Mouse (Mus musculus) layer of hippocampus, adult 11-12 months (tissue): ENCODE results near the gene Fsd2.

Experiments used
- DNase-seq: peaks from one replicate; pipeline ENCODE4 v3.0.0; 2022; ENCODE audit warnings: low spot score

Fsd2 gene

GRCm38 (mm10) chr7:81541924-81542524, 24.7 kb downstream of the Fsd2 start:
- DNase-seq: peak; percentile 78

DNA sequence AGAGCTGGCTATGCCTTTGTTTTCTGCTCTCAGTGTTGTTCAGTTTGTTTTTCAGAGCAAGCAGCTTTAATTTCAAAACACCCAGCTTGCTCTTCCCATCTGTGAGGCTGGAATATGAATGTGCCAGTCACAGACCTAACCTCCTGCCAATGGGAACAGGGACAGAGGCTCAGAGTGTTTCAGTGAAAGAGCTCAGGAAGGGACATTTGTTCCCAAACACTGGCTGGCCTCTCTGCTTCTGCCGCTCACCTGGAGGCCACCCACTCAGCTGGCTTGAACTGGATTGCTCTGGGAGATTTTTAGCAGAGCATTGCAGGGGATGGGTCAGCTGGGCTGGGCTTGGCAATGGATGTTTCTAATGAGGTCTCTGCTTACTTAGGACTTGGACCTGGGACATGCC, 25.7 kb downstream of the Fsd2 start:
- no peak for DNase-seq

GRCm38 (mm10) chr7:81539565-81539964, 27.2 kb downstream of the Fsd2 start:
- DNase-seq: no peak

- peak; percentile 54 for DNase-seq
Measured at GRCm38 (mm10) chr7:81538070-81538675, 28.6 kb downstream of the Fsd2 start.

DNA sequence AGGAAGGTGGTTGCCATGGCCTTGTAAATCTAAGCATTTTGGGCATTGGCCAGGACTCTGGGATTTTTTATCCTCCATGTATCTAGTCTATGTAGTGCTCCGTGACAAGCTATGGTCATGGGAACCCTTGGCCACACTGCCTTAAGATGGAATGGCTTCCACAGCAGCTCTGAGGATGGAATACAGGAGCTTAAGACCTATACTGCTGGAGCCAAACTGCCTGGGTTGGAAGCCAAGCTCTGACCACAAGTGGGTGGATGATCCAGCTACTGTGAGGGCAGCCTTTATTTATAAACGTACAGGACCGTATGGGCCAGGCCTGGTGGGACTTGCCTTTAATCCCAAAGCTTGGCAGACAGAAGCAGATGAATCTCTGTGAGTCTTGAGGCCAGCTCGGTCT, 30.3 kb downstream of the Fsd2 start:
- no peak for DNase-seq

DNA sequence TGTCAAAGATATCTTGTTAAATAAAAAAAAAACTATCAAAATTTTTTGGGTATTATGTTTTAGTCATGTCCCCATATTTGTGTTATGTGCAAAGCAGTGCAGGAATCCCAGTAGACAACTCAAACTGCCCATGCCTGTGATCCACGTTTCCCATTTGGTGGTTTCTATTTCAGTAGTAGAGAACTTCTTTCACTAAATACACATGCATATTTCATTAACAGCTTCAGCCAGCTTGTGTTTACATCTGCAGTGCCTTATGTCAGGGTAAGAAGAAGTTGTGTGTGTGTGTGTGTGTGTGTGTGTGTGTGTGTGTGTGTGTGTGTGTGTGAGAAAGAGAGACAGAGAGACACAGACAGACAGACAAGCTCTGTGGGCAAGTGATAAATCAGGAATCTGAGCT, 35.3 kb downstream of the Fsd2 start:
- no peak for DNase-seq

DNA sequence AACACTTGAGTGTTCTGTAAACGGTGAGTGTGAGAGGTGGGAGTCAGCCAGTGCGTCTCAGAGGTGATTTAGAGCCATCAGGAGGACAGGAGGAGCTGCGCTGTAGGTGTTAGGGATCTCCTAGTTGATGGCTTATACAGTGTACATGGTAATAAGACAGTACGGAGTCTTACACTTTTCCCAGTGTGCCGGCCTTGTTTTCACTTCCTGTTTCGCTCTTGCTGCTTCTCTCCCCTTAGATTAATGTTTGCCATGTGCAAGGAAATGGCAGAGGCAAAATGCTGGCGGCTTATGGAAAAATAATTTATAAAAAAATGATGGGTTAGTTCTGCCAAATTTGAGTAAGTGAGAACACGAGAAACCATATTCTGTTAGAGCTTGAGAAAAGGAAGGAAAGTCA, 37.8 kb downstream of the Fsd2 start:
- no peak for DNase-seq

GRCm38 (mm10) chr7:81523663-81524017, 43.1 kb downstream of the Fsd2 start:
- DNase-seq: no peak

- peak; percentile 91 for DNase-seq
Measured at GRCm38 (mm10) chr7:81523008-81523662, 43.6 kb downstream of the Fsd2 start.

DNA sequence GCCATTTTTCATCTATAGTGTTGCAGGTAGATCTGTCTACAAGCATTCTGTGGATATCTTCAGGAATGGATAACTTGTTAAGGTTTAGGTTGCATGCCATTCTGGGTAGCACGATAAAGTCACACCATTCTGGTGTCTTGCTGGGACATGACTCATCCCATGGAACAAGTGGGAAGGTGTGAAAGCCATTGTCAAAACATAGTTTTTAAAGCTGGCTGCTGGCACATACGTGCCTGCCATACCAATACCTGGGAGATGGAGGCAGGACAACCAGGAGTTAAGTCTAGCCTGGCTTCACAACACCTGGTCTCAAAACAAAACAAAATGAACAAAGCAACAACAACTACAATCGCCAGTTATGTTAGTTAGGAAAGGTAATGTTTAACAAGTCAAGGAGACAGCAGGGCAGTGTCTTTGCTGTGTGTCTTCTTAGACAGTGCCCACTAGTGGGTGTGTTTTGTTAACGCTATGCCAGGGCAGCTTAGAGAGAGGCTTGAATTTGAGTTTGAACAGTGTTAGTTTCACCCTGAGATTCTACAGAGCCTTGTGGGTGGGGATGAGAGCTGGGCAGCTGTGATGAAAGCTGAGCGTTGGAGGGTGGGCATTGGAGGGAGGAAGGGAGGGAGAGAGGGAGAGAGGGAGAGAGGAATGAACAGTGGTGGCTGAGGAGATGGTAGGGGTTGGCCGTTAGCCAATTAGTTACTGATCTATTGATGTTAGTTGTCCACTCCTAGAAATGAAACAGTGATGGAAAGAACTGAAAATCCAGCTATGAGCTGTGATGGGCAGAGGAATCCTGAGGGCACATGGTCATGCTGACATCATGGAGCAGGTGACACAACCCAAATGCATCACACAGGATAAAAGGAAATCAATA, 50.4 kb downstream of the Fsd2 start:
- DNase-seq: no peak

DNA sequence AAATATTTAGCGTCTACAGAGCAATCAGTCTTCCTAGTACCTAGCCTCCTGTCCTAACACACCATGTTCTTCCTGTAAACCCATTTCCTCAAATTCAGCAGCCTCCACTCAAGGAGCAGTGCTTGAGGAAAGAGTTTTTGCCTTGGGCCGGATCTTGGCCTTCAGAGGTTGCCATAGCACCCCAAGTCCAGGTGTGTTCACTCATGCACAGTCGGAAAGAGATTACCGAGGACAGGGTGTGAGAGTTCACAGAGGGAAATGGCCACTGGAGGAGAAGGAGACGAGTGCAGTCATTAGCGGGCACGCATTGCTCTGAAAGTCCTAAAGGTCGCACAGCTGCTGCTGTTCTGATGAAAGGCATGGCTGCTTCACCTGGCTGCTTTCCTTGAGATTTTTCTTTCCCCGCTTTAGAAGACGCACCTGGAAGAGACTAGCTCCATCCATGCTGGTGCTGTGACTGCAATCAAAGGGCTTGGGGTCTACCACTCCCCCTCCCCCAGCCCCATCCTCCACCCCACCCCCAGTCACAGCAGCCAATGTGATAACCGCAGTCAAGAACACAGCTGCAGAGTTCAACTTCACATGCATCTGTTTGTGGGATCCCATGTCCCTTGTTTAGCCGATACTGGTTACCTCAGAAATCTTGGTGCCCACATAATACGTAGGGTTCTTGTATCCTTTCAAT, 51.7 kb downstream of the Fsd2 start:
- no peak for DNase-seq

DNA sequence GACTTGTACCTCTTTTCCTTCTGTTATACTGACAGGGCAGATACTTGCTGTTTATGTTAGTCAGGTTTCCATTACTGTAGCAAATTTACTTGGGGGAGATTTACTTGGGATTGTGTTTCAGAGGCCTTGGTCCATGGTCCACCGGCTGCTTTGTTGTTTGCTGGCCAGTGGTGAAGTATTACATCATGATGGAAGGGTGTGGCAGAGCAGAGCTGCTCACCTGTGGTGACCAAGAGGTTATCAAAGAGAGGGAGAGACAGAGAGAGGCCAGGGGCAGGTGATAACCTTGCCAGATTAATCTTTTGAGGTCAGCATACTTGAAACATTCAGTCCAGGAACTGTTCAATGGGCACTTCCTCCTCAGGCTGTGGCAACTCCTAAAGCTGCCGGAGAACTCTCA, 65.7 kb downstream of the Fsd2 start:
- no peak for DNase-seq

DNA sequence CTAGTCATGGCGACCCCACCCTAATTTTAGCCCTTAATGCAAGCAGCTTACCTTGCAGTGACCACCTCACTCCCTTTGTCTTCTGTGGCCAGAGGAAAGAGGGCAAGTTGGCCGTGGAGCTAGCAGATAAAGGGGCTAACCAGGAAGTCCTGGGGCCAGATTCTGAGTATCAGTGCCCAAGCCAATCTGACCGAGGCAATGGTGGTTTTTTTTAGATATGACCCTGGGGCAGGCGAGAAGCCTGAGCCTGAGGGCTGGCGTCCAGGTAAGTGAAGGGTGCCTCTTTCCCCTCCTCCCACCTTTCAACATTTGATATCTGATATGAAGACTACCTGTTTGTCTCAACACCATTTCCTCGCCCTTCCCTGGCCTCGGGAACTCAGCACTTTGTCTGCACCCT, 68.6 kb downstream of the Fsd2 start, which contains the start of gene BC048679:
TSS of gene BC048679 (minus strand) at position 101 of the 400 bp plus-strand sequence.
- DNase-seq: no peak

GRCm38 (mm10) chr7:81497171-81497570, 69.6 kb downstream of the Fsd2 start:
- no peak for DNase-seq

- peak; percentile 65 for DNase-seq
Measured at GRCm38 (mm10) chr7:81493331-81494021, 73.3 kb downstream of the Fsd2 start, which contains the start of gene Ap3b2. Gene Ap3b2, minus strand, starts transcription at chr7:81493925.

GRCm38 (mm10) chr7:81492628-81493027, 74.1 kb downstream of the Fsd2 start:
- DNase-seq: no peak

DNA sequence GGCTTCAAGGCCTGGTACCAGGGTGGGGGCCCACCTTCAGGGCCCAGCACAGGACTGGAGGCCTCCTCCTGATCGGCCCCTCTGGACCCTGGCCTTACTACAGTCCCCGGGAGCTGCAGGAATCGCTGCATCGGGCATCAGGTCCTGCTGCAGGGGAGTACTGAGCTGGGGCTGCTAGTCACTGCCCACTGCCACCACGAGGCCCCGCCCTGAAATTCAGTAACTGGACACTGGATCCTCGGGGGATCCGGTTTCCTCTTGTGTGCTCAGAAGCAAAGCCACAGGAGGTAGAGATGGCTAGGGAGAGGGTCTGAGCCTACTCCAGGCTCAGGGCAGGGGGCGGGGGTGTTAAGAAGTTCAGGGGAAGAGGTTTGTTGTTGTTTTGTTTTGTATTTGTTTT, 77.1 kb downstream of the Fsd2 start:
- DNase-seq: no peak
